Mouse (Mus musculus): ENCODE results near the gene Entr1. TPM values are rescaled to one million over a fixed set of nuclear protein-coding genes. Genes with fewer than 3 reads are reported as not detected.

The Entr1 gene
- polyA plus RNA-seq, 1 experiment: 68.4 TPM

- peaks cover 11% of the 10 kb centered on the region for H3K36me3 ChIP-seq (ENCODE audit: control insufficient read depth, insufficient read depth, low read length, poor library complexity, severe bottlenecking)
- H3K27me3 ChIP-seq (ENCODE audit: control insufficient read depth, insufficient read depth, low read length, poor library complexity, severe bottlenecking): no peaks in the 10 kb centered on the region
- no peak overlapping the region for H3K27ac ChIP-seq (ENCODE audit: insufficient read depth, low read length)
- no peak for TF ChIP-seq POLR2A (IDR thresholded peaks at IDR 0.05; ENCODE audit: insufficient read depth, low read length)
- H3K4me1 ChIP-seq (ENCODE audit: control insufficient read depth, insufficient read depth, low read length): no peaks in the 10 kb centered on the region
- H3K9me3 ChIP-seq (replicated peaks; ENCODE audit: control insufficient read depth, insufficient read depth, low read length, poor library complexity, severe bottlenecking): no peaks in the 10 kb centered on the region
- no peak overlapping the region for H3K4me3 ChIP-seq (ENCODE audit: low read depth, low read length)
- no peak overlapping the region for H3K9ac ChIP-seq (ENCODE audit: low read depth, poor library complexity, severe bottlenecking)
These were observed 26.1 kb downstream of the Entr1 start for GRCm38 (mm10) chr2:26362991-26363390.

GRCm38 (mm10) chr2:26360772-26361171 is 28.3 kb downstream of the Entr1 start, which contains the start of gene Card9:
Gene Card9 (minus strand): TSS chr2:26360918.
- H3K9ac ChIP-seq (ENCODE audit: low read depth, poor library complexity, severe bottlenecking): no peak within 1 kb of the TSS
- H3K27me3 ChIP-seq (ENCODE audit: control insufficient read depth, insufficient read depth, low read length, poor library complexity, severe bottlenecking): no peaks in the 10 kb centered on the region
- H3K4me1 ChIP-seq (ENCODE audit: control insufficient read depth, insufficient read depth, low read length): peaks cover 1% of the 10 kb centered on the region
- H3K27ac ChIP-seq (ENCODE audit: insufficient read depth, low read length): no peak within 1 kb of the TSS
- no peaks in the 10 kb centered on the region; the same call in 1 of the 2 replicates for H3K36me3 ChIP-seq (ENCODE audit: control insufficient read depth, insufficient read depth, low read length, poor library complexity, severe bottlenecking)
- H3K9me3 ChIP-seq (replicated peaks; ENCODE audit: control insufficient read depth, insufficient read depth, low read length, poor library complexity, severe bottlenecking): no peaks in the 10 kb centered on the region
- TF ChIP-seq CTCF (IDR thresholded peaks at IDR 0.05; ENCODE audit: low read depth, low read length): no peak
- no peak for TF ChIP-seq POLR2A (IDR thresholded peaks at IDR 0.05; ENCODE audit: insufficient read depth, low read length)
- no peak for TF ChIP-seq EP300 (IDR thresholded peaks at IDR 0.05; ENCODE audit: insufficient read depth, low read depth, low read length)
- no peak within 1 kb of the TSS for H3K4me3 ChIP-seq (ENCODE audit: low read depth, low read length)

- no peaks in the 10 kb centered on the region for H3K9me3 ChIP-seq (replicated peaks; ENCODE audit: control insufficient read depth, insufficient read depth, low read length, poor library complexity, severe bottlenecking)
These were observed 29.1 kb downstream of the Entr1 start for GRCm38 (mm10) chr2:26359983-26360382.

GRCm38 (mm10) chr2:26358667-26359320 is 30.3 kb downstream of the Entr1 start:
- Histone ChIP-seq H3K36me3 (ENCODE audit: control insufficient read depth, insufficient read depth, low read length, poor library complexity, severe bottlenecking) (no peaks in the 10 kb centered on the region), H3K4me3 (ENCODE audit: low read depth, low read length) (no peak overlapping the region), H3K9me3 (replicated peaks; ENCODE audit: control insufficient read depth, insufficient read depth, low read length, poor library complexity, severe bottlenecking) (no peaks in the 10 kb centered on the region), H3K27ac (ENCODE audit: insufficient read depth, low read length) (no peak overlapping the region), H3K9ac (ENCODE audit: low read depth, poor library complexity, severe bottlenecking) (no peak overlapping the region), H3K27me3 (ENCODE audit: control insufficient read depth, insufficient read depth, low read length, poor library complexity, severe bottlenecking) (no peaks in the 10 kb centered on the region), H3K4me1 (ENCODE audit: control insufficient read depth, insufficient read depth, low read length) (peaks cover 1% of the 10 kb centered on the region)
- TF ChIP-seq CTCF (IDR thresholded peaks at IDR 0.05; ENCODE audit: low read depth, low read length): no peak
- no peak for TF ChIP-seq EP300 (IDR thresholded peaks at IDR 0.05; ENCODE audit: insufficient read depth, low read depth, low read length)
- TF ChIP-seq POLR2A (IDR thresholded peaks at IDR 0.05; ENCODE audit: insufficient read depth, low read length): no peak

More at GRCm38 (mm10) chr2:26359983-26360382, 29.1 kb downstream of the Entr1 start:
- TF ChIP-seq POLR2A (IDR thresholded peaks at IDR 0.05; ENCODE audit: insufficient read depth, low read length) (no peak), CTCF (IDR thresholded peaks at IDR 0.05; ENCODE audit: low read depth, low read length) (no peak), EP300 (IDR thresholded peaks at IDR 0.05; ENCODE audit: insufficient read depth, low read depth, low read length) (no peak)
- Histone ChIP-seq H3K9ac (ENCODE audit: low read depth, poor library complexity, severe bottlenecking) (no peak overlapping the region), H3K36me3 (ENCODE audit: control insufficient read depth, insufficient read depth, low read length, poor library complexity, severe bottlenecking) (no peaks in the 10 kb centered on the region; the same call in 1 of the 2 replicates), H3K27ac (ENCODE audit: insufficient read depth, low read length) (no peak overlapping the region), H3K27me3 (ENCODE audit: control insufficient read depth, insufficient read depth, low read length, poor library complexity, severe bottlenecking) (no peaks in the 10 kb centered on the region), H3K4me3 (ENCODE audit: low read depth, low read length) (no peak overlapping the region), H3K4me1 (ENCODE audit: control insufficient read depth, insufficient read depth, low read length) (peaks cover 1% of the 10 kb centered on the region)

- H3K36me3 ChIP-seq (ENCODE audit: control insufficient read depth, insufficient read depth, low read length, poor library complexity, severe bottlenecking): no peaks in the 10 kb centered on the region
- no peak overlapping the region for H3K4me3 ChIP-seq (ENCODE audit: low read depth, low read length)
- no peak overlapping the region for H3K27ac ChIP-seq (ENCODE audit: insufficient read depth, low read length)
- no peaks in the 10 kb centered on the region for H3K9me3 ChIP-seq (replicated peaks; ENCODE audit: control insufficient read depth, insufficient read depth, low read length, poor library complexity, severe bottlenecking)
- H3K9ac ChIP-seq (ENCODE audit: low read depth, poor library complexity, severe bottlenecking): no peak overlapping the region
- H3K4me1 ChIP-seq (ENCODE audit: control insufficient read depth, insufficient read depth, low read length): peaks cover 1% of the 10 kb centered on the region
- TF ChIP-seq CTCF (IDR thresholded peaks at IDR 0.05; ENCODE audit: low read depth, low read length): peak; percentile 47
- no peak for TF ChIP-seq POLR2A (IDR thresholded peaks at IDR 0.05; ENCODE audit: insufficient read depth, low read length)
- no peaks in the 10 kb centered on the region for H3K27me3 ChIP-seq (ENCODE audit: control insufficient read depth, insufficient read depth, low read length, poor library complexity, severe bottlenecking)
These were observed 31.6 kb downstream of the Entr1 start for GRCm38 (mm10) chr2:26357484-26357883.

- Histone ChIP-seq H3K4me3 (ENCODE audit: low read depth, low read length) (no peak overlapping the region), H3K27me3 (ENCODE audit: control insufficient read depth, insufficient read depth, low read length, poor library complexity, severe bottlenecking) (no peaks in the 10 kb centered on the region), H3K27ac (ENCODE audit: insufficient read depth, low read length) (no peak overlapping the region), H3K9ac (ENCODE audit: low read depth, poor library complexity, severe bottlenecking) (no peak overlapping the region), H3K4me1 (ENCODE audit: control insufficient read depth, insufficient read depth, low read length) (peaks cover 1% of the 10 kb centered on the region), H3K36me3 (ENCODE audit: control insufficient read depth, insufficient read depth, low read length, poor library complexity, severe bottlenecking) (no peaks in the 10 kb centered on the region), H3K9me3 (replicated peaks; ENCODE audit: control insufficient read depth, insufficient read depth, low read length, poor library complexity, severe bottlenecking) (no peaks in the 10 kb centered on the region)
- TF ChIP-seq CTCF (IDR thresholded peaks at IDR 0.05; ENCODE audit: low read depth, low read length) (no peak), POLR2A (IDR thresholded peaks at IDR 0.05; ENCODE audit: insufficient read depth, low read length) (no peak), EP300 (IDR thresholded peaks at IDR 0.05; ENCODE audit: insufficient read depth, low read depth, low read length) (no peak)
These were observed 32.4 kb downstream of the Entr1 start for GRCm38 (mm10) chr2:26356678-26357077.
